Mouse (Mus musculus): ENCODE data around the gene Slc48a1. TPM values are rescaled to one million over a fixed set of nuclear protein-coding genes. Genes with fewer than 3 reads are reported as not detected.
A peak's percentile ranks its signal among the peaks of the same experiment; 100 is the strongest.

Slc48a1 gene
- polyA plus RNA-seq, 1 experiment from 2014 or later, result 36.7 TPM

GRCm38 (mm10) chr15:97763256-97764049, 14.9 kb upstream of the Slc48a1 start:
- H3K9ac ChIP-seq (ENCODE audit: low read length), result no peak overlapping the region
- 66% methylated on average over 9 of the region's 9 CpGs for WGBS
- no peak overlapping the region for H3K4me3 ChIP-seq (ENCODE audit: low read depth, low read length)
- H3K4me1 ChIP-seq (replicated peaks; ENCODE audit: control insufficient read depth, insufficient read depth), result peaks cover 7% of the 10 kb centered on the region; the same call in 1 of the 2 replicates
- H3K27ac ChIP-seq (replicated peaks), result no peak overlapping the region
- H3K36me3 ChIP-seq (ENCODE audit: control insufficient read depth, insufficient read depth, low read length), result no peaks in the 10 kb centered on the region
- H3K27me3 ChIP-seq (ENCODE audit: control insufficient read depth, insufficient read depth, low read length), result 0 out of 2 replicates have a peak, but pooled peaks cover 2% of the 10 kb centered on the region
- no peak overlapping the region for H3K4me2 ChIP-seq (replicated peaks; ENCODE audit: low read depth)
- H3K9me3 ChIP-seq (ENCODE audit: control insufficient read depth, low read length), result no peaks in the 10 kb centered on the region
- TF ChIP-seq CTCF (IDR thresholded peaks at IDR 0.05; ENCODE audit: low read depth) (no peak), EP300 (optimal IDR thresholded peaks at IDR 0.05) (no peak)
- ATAC-seq (ENCODE audit: low FRiP score, low TSS enrichment), result no peak
- DNase-seq (ENCODE audit: low spot score), result no peak

GRCm38 (mm10) chr15:97764532-97764931, 13.8 kb upstream of the Slc48a1 start:
- no peak overlapping the region for H3K27ac ChIP-seq (replicated peaks)
- H3K9me3 ChIP-seq (ENCODE audit: control insufficient read depth, low read length), result no peaks in the 10 kb centered on the region
- ATAC-seq (ENCODE audit: low FRiP score, low TSS enrichment) (no peak), DNase-seq (ENCODE audit: low spot score) (no peak)
- H3K9ac ChIP-seq (ENCODE audit: low read length), result no peak overlapping the region
- H3K4me2 ChIP-seq (replicated peaks; ENCODE audit: low read depth), result no peak overlapping the region
- H3K4me3 ChIP-seq (ENCODE audit: low read depth, low read length), result no peak overlapping the region
- 0 out of 2 replicates have a peak, but pooled peaks cover 2% of the 10 kb centered on the region for H3K27me3 ChIP-seq (ENCODE audit: control insufficient read depth, insufficient read depth, low read length)
- peaks cover 7% of the 10 kb centered on the region; the same call in 1 of the 2 replicates for H3K4me1 ChIP-seq (replicated peaks; ENCODE audit: control insufficient read depth, insufficient read depth)
- 59% methylated on average over 2 of the region's 2 CpGs for WGBS
- no peaks in the 10 kb centered on the region for H3K36me3 ChIP-seq (ENCODE audit: control insufficient read depth, insufficient read depth, low read length)
- no peak for TF ChIP-seq EP300 (optimal IDR thresholded peaks at IDR 0.05)
- no peak for TF ChIP-seq CTCF (IDR thresholded peaks at IDR 0.05; ENCODE audit: low read depth)

GRCm38 (mm10) chr15:97765090-97765794, 13.1 kb upstream of the Slc48a1 start:
- ATAC-seq (ENCODE audit: low FRiP score, low TSS enrichment), result no peak
- Histone ChIP-seq H3K27me3 (ENCODE audit: control insufficient read depth, insufficient read depth, low read length) (0 out of 2 replicates have a peak, but pooled peaks cover 2% of the 10 kb centered on the region), H3K36me3 (ENCODE audit: control insufficient read depth, insufficient read depth, low read length) (no peaks in the 10 kb centered on the region), H3K9me3 (ENCODE audit: control insufficient read depth, low read length) (no peaks in the 10 kb centered on the region), H3K4me3 (ENCODE audit: low read depth, low read length) (peak overlapping the region; percentile 13; the same call in 1 of the 2 replicates), H3K4me1 (replicated peaks; ENCODE audit: control insufficient read depth, insufficient read depth) (peaks cover 7% of the 10 kb centered on the region; the same call in 1 of the 2 replicates), H3K9ac (ENCODE audit: low read length) (0 out of 2 replicates have a peak overlapping the region, but pooled peaks have one; percentile 27), H3K4me2 (replicated peaks; ENCODE audit: low read depth) (0 out of 2 replicates have a peak overlapping the region, but pooled peaks have one; percentile 17), H3K27ac (replicated peaks) (no peak overlapping the region)
- DNase-seq (ENCODE audit: low spot score), result no peak
- 53% methylated on average over 13 of the region's 13 CpGs for WGBS
- TF ChIP-seq CTCF (IDR thresholded peaks at IDR 0.05; ENCODE audit: low read depth), result no peak
- TF ChIP-seq EP300 (optimal IDR thresholded peaks at IDR 0.05), result no peak

- H3K9ac ChIP-seq (ENCODE audit: low read length), result no peak overlapping the region
- H3K9me3 ChIP-seq (ENCODE audit: control insufficient read depth, low read length), result no peaks in the 10 kb centered on the region
- peaks cover 7% of the 10 kb centered on the region; the same call in 1 of the 2 replicates for H3K4me1 ChIP-seq (replicated peaks; ENCODE audit: control insufficient read depth, insufficient read depth)
- H3K27ac ChIP-seq (replicated peaks), result no peak overlapping the region
- no peaks in the 10 kb centered on the region for H3K36me3 ChIP-seq (ENCODE audit: control insufficient read depth, insufficient read depth, low read length)
- peak overlapping the region; percentile 89 for H3K4me2 ChIP-seq (replicated peaks; ENCODE audit: low read depth)
- peak overlapping the region; percentile 50 for H3K4me3 ChIP-seq (ENCODE audit: low read depth, low read length)
- H3K27me3 ChIP-seq (ENCODE audit: control insufficient read depth, insufficient read depth, low read length), result 0 out of 2 replicates have a peak, but pooled peaks cover 2% of the 10 kb centered on the region
- 32% methylated on average over 8 of the region's 8 CpGs for WGBS
- ATAC-seq (ENCODE audit: low FRiP score, low TSS enrichment), result no peak
- TF ChIP-seq EP300 (optimal IDR thresholded peaks at IDR 0.05), result no peak
- peak; percentile 20 for TF ChIP-seq CTCF (IDR thresholded peaks at IDR 0.05; ENCODE audit: low read depth)
- DNase-seq (ENCODE audit: low spot score), result no peak
Observed at GRCm38 (mm10) chr15:97766194-97766593, 12.1 kb upstream of the Slc48a1 start.

- no peaks in the 10 kb centered on the region for H3K9me3 ChIP-seq (ENCODE audit: control insufficient read depth, low read length)
- H3K4me2 ChIP-seq (replicated peaks; ENCODE audit: low read depth), result peak overlapping the region; percentile 89
- 20% methylated on average over 21 of the region's 23 CpGs for WGBS
- TF ChIP-seq CTCF (IDR thresholded peaks at IDR 0.05; ENCODE audit: low read depth) (no peak), EP300 (optimal IDR thresholded peaks at IDR 0.05) (no peak)
- ATAC-seq (ENCODE audit: low FRiP score, low TSS enrichment), result peak; percentile 1; the same call in 1 of the 2 replicates
- H3K36me3 ChIP-seq (ENCODE audit: control insufficient read depth, insufficient read depth, low read length), result no peaks in the 10 kb centered on the region
- peaks cover 7% of the 10 kb centered on the region; the same call in 1 of the 2 replicates for H3K4me1 ChIP-seq (replicated peaks; ENCODE audit: control insufficient read depth, insufficient read depth)
- peak overlapping the region; percentile 50 for H3K4me3 ChIP-seq (ENCODE audit: low read depth, low read length)
- DNase-seq (ENCODE audit: low spot score), result no peak
- peak overlapping the region; percentile 80; the same call in 1 of the 2 replicates for H3K27ac ChIP-seq (replicated peaks)
- H3K27me3 ChIP-seq (ENCODE audit: control insufficient read depth, insufficient read depth, low read length), result 0 out of 2 replicates have a peak, but pooled peaks cover 2% of the 10 kb centered on the region
- H3K9ac ChIP-seq (ENCODE audit: low read length), result peak overlapping the region; percentile 66
Observed at GRCm38 (mm10) chr15:97766594-97767279, 11.6 kb upstream of the Slc48a1 start.
